ENCODE assay signal across 18 mouse cellular contexts in genomic region chr19:53221186-53221585, GRCm38 (mm10).
DNase-seq lines count a peak whose midpoint lies in the region; ATAC-seq lines count a peak whose summit lies in the region.
"Had no signal": no experiment of that assay in that cellular context is flagged by ENCODE, and none has a peak within 500 bp of the region (broad histone marks: within the 10 kb centered on the region; RNA-seq: fewer than 3 reads in every experiment).

No protein-coding gene starts in this region.

- 0 out of 2 replicates have a peak, but pooled peaks have one; percentile 36 for ATAC-seq in cerebellum, adult (ENCODE audit: insufficient number of reproducible peaks, low FRiP score, low TSS enrichment)
- ATAC-seq: activated CD4-positive, CD25-positive, alpha-beta regulatory T cell, adult 4 months; CD4-positive, CD25-positive, alpha-beta regulatory T cell, adult 4 months; forebrain, embryonic 15.5 days; forebrain, postnatal 0 days; Patski had no signal

- no peak for DNase-seq in cerebellum, postnatal 25 days
- DNase-seq in cerebellum, adult 9-11 months = peak; percentile 30
- no peak for DNase-seq in cerebellum, adult 8-10 months
- DNase-seq in retina, adult 2 months (ENCODE audit: low read depth, low spot score) = peak; percentile 50
- no peak for DNase-seq in retina, postnatal 1 day
- DNase-seq: adrenal gland, adult 8-10 months; adrenal gland, postnatal 14 days; adrenal gland, postnatal 36 days; B cell, adult 2 months; cerebellum, adult 11-12 months; cerebellum, postnatal 14 days; embryo, embryonic 11 days; forebrain, postnatal 0 days had no signal

Comparison
In these comparisons a context has a peak if more than half of its experiments do, and no peak if none do; other contexts are left out.
1. DNase-seq: peak in cerebellum, adult 9-11 months (single experiment) and retina, adult 2 months (single experiment); none in cerebellum, postnatal 25 days (0 of 2), cerebellum, adult 8-10 months (single experiment) and retina, postnatal 1 day (single experiment).